Mouse (Mus musculus) olfactory bulb, adult 2 months (tissue): ENCODE measurements around the gene Ubash3b.

Experiments
- CTCF ChIP-seq: fragments of 200-500 bp; IDR thresholded peaks from 2 replicates; pipeline ENCODE4 v1.5.1; 2012; ENCODE audit warnings: low read depth, mild to moderate bottlenecking, low read length, moderate library complexity; ENCODE audit not compliant: insufficient read depth
- POLR2A ChIP-seq: fragments of 200-500 bp; IDR thresholded peaks from 2 replicates; pipeline ENCODE4 v1.6.1; 2012; ENCODE audit warnings: mild to moderate bottlenecking, low read depth, low read length, moderate library complexity; ENCODE audit not compliant: insufficient read depth

DNA sequence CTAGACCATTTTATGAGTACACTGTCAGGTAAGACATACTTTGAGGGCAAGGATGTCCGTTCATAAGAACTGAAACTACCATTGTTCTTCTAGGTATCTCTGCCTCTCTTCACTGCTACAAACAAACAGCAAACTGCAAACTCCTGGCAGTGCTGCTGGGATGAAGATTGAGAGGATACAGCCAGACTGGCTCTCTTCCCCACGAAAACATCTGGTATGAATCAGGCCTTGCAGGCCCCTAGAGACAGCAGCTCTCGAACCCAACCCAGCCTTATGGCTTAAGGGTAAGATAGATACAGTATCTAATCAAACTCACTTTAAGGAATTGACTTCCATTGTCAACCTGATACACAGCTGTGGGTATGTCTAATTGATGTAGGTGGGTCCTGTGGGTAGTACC lies 11.7 kb upstream of the Ubash3b start:
- TF ChIP-seq CTCF (no peak), POLR2A (no peak)
